8 mouse cellular contexts compared by ENCODE assay signal in genomic region chr9:121719347-121720331, GRCm38 (mm10). TPM values are rescaled to one million over a fixed set of nuclear protein-coding genes. Genes with fewer than 3 reads are reported as not detected.
DNase-seq lines count a peak whose midpoint lies in the region; ATAC-seq and TF ChIP-seq lines count a peak whose summit lies in the region.

No protein-coding gene starts in this region.

- 0 out of 2 replicates have a peak, but pooled peaks cover 7% of the 10 kb centered on the region for H3K36me3 ChIP-seq in hindbrain, embryonic 13.5 days
- no peaks in the 10 kb centered on the region for H3K36me3 ChIP-seq in liver, embryonic 14.5 days (replicated peaks; ENCODE audit: control insufficient read depth, insufficient read depth, low read depth)
- H3K36me3 ChIP-seq in neural tube, embryonic 11.5 days (ENCODE audit: control insufficient read depth, insufficient read depth, low read length): no peaks in the 10 kb centered on the region

- intact Hi-C loops in left cerebral cortex, postnatal 4 days (cut with DNase I): no loop called here

- no peak for TF ChIP-seq EP300 in liver, embryonic 14.5 days (IDR thresholded peaks at IDR 0.05; ENCODE audit: low read depth)

- H3K27me3 ChIP-seq in hindbrain, embryonic 13.5 days: no peaks in the 10 kb centered on the region
- no peaks in the 10 kb centered on the region for H3K27me3 ChIP-seq in liver, embryonic 14.5 days (ENCODE audit: control insufficient read depth, insufficient read depth, low read length)
- no peaks in the 10 kb centered on the region for H3K27me3 ChIP-seq in neural tube, embryonic 11.5 days (ENCODE audit: control insufficient read depth, insufficient read depth, low read length)

- peak; percentile 68 for DNase-seq in left cerebral cortex, postnatal 4 days
- no peak for DNase-seq in left cerebral cortex, adult 8-10 months (ENCODE audit: low spot score in 2 of 2)
- DNase-seq in adrenal gland, postnatal 25 days: peak; percentile 10
- DNase-seq in liver, embryonic 14.5 days (ENCODE audit: low read depth in 3 of 3, low spot score in 3 of 3): peak in 1 of 3 experiments; percentile 44
- peak; percentile 54 for DNase-seq in neural tube, embryonic 11.5 days (ENCODE audit: low spot score)
- DNase-seq in urinary bladder, adult 2 months (ENCODE audit: low spot score): no peak

- peak; percentile 12; the same call in 1 of the 2 replicates for TF ChIP-seq CTCF in liver, embryonic 14.5 days (IDR thresholded peaks at IDR 0.05; ENCODE audit: low read depth)

- H3K27ac ChIP-seq in hindbrain, embryonic 13.5 days: peak overlapping the region; percentile 97
- peak overlapping the region; percentile 84 for H3K27ac ChIP-seq in liver, embryonic 14.5 days
- peak overlapping the region; percentile 96 for H3K27ac ChIP-seq in neural tube, embryonic 11.5 days (ENCODE audit: low read depth, low read length)

- H3K4me3 ChIP-seq in hindbrain, embryonic 13.5 days: peak overlapping the region; percentile 91
- H3K4me3 ChIP-seq in liver, embryonic 14.5 days (ENCODE audit: insufficient read depth in 1 of 2, low read depth in 2 of 2, low read length in 2 of 2): peak overlapping the region; percentile 90 to 91
- H3K4me3 ChIP-seq in neural tube, embryonic 11.5 days (ENCODE audit: low read depth, low read length): peak overlapping the region; percentile 97

- under 1% methylated on average over 63 of the region's 87 CpGs for WGBS in hindbrain, embryonic 13.5 days
- WGBS in liver, embryonic 14.5 days (ENCODE audit: insufficient replicate concordance): under 1% methylated on average over 67 of the region's 87 CpGs
- under 1% methylated on average over 71 of the region's 87 CpGs for WGBS in neural tube, embryonic 11.5 days

- no peaks in the 10 kb centered on the region for H3K9me3 ChIP-seq in hindbrain, embryonic 13.5 days
- H3K9me3 ChIP-seq in liver, embryonic 14.5 days (ENCODE audit: control insufficient read depth, low read length): no peaks in the 10 kb centered on the region
- H3K9me3 ChIP-seq in neural tube, embryonic 11.5 days (ENCODE audit: control insufficient read depth, low read length): no peaks in the 10 kb centered on the region

- peak overlapping the region; percentile 96 for H3K9ac ChIP-seq in hindbrain, embryonic 13.5 days
- H3K9ac ChIP-seq in liver, embryonic 14.5 days (replicated peaks): peak overlapping the region; percentile 88
- H3K9ac ChIP-seq in neural tube, embryonic 11.5 days (ENCODE audit: low read length): peak overlapping the region; percentile 96

- H3K4me1 ChIP-seq in hindbrain, embryonic 13.5 days (replicated peaks): peaks cover 25% of the 10 kb centered on the region
- H3K4me1 ChIP-seq in liver, embryonic 14.5 days (replicated peaks; ENCODE audit: control insufficient read depth in 2 of 2, insufficient read depth in 2 of 2, low read length in 1 of 2): peaks cover 4 to 16% of the 10 kb centered on the region in 2 experiments
- peaks cover 4% of the 10 kb centered on the region; the same call in 1 of the 2 replicates for H3K4me1 ChIP-seq in neural tube, embryonic 11.5 days (ENCODE audit: control insufficient read depth, insufficient read depth, low read length)

- peak overlapping the region; percentile 95 for H3K4me2 ChIP-seq in hindbrain, embryonic 13.5 days
- peak overlapping the region; percentile 99 for H3K4me2 ChIP-seq in liver, embryonic 14.5 days (ENCODE audit: low read depth)
- H3K4me2 ChIP-seq in neural tube, embryonic 11.5 days (ENCODE audit: low read depth): peak overlapping the region; percentile 61

- ATAC-seq in erythroblast, adult 5-6 weeks (replicated peaks; ENCODE audit: low FRiP score, poor library complexity, severe bottlenecking): peak; percentile 52
- peak; percentile 69 for ATAC-seq in hindbrain, embryonic 13.5 days (ENCODE audit: low FRiP score)
- ATAC-seq in liver, embryonic 14.5 days (ENCODE audit: insufficient read depth): peak; percentile 53
- peak; percentile 60 for ATAC-seq in neural tube, embryonic 11.5 days (ENCODE audit: insufficient read depth, low FRiP score, low TSS enrichment)

RNA-seq across cellular contexts. Expression of gene Nktr, which starts 0.7 kb away (rescaled TPM):
- 100 to 1,000 TPM; 145 to 152 TPM for total RNA-seq in left cerebral cortex, postnatal 4 days (2021)
- total RNA-seq in left cerebral cortex, adult 8-10 months (2022): 100 to 1,000 TPM in 1 of 4 experiments, 10 to 100 TPM in 3; 89.5 to 103 (median 92.6) TPM
- 90.6 and 90.8 TPM in 2 replicates for total RNA-seq in adrenal gland, postnatal 25 days (2021)
- 42.6 and 59.0 TPM in 2 replicates for total RNA-seq in erythroblast, adult 5-6 weeks (2015; ENCODE audit: low replicate concordance)
- total RNA-seq in erythroblast, adult 5-6 weeks (2017; ENCODE audit: low replicate concordance): 81.6 and 92.8 TPM in 2 replicates
- polyA plus RNA-seq in hindbrain, embryonic 13.5 days (2015; fragmentation: Nextera tagmentation; extraction: Ambion mirVana): 64.6 and 67.4 TPM in 2 replicates
- 29.5 and 41.5 TPM in 2 replicates for polyA plus RNA-seq in liver, embryonic 14.5 days (2012; rRNA removed)
- polyA plus RNA-seq in liver, embryonic 14.5 days (2014; fragmentation: Nextera tagmentation; extraction: Ambion mirVana): 18.5 and 24.0 TPM in 2 replicates
- polyA plus RNA-seq in neural tube, embryonic 11.5 days (2014; fragmentation: Nextera tagmentation; extraction: Ambion mirVana): 56.9 and 61.7 TPM in 2 replicates
- 89.1 and 120 TPM in 2 replicates for polyA plus RNA-seq in urinary bladder, adult 2 months (2012; rRNA removed)

RNA-seq across cellular contexts. Expression of gene Ss18l2, which starts 9.5 kb away (rescaled TPM):
- 10 to 100 TPM; 60.1 to 60.6 TPM for total RNA-seq in left cerebral cortex, postnatal 4 days (2021)
- 10 to 100 TPM; 77.1 to 81.7 (median 78.5) TPM for total RNA-seq in left cerebral cortex, adult 8-10 months (2022)
- total RNA-seq in adrenal gland, postnatal 25 days (2021): 41.6 and 44.9 TPM in 2 replicates
- total RNA-seq in erythroblast, adult 5-6 weeks (2015; ENCODE audit: low replicate concordance): 5.4 and 28.4 TPM in 2 replicates
- total RNA-seq in erythroblast, adult 5-6 weeks (2017; ENCODE audit: low replicate concordance): 5.5 and 10.0 TPM in 2 replicates
- 162 and 166 TPM in 2 replicates for polyA plus RNA-seq in hindbrain, embryonic 13.5 days (2015; fragmentation: Nextera tagmentation; extraction: Ambion mirVana)
- 23.4 and 24.8 TPM in 2 replicates for polyA plus RNA-seq in liver, embryonic 14.5 days (2012; rRNA removed)
- 76.8 and 83.3 TPM in 2 replicates for polyA plus RNA-seq in liver, embryonic 14.5 days (2014; fragmentation: Nextera tagmentation; extraction: Ambion mirVana)
- polyA plus RNA-seq in neural tube, embryonic 11.5 days (2014; fragmentation: Nextera tagmentation; extraction: Ambion mirVana): 134 and 135 TPM in 2 replicates
- 44.2 and 46.8 TPM in 2 replicates for polyA plus RNA-seq in urinary bladder, adult 2 months (2012; rRNA removed)

RNA-seq across cellular contexts. Expression of gene Sec22c, which starts 14.3 kb away (rescaled TPM):
- 10 to 100 TPM; 38.7 to 40.7 TPM for total RNA-seq in left cerebral cortex, postnatal 4 days (2021)
- total RNA-seq in left cerebral cortex, adult 8-10 months (2022): 10 to 100 TPM; 24.9 to 28.6 (median 26.6) TPM
- total RNA-seq in adrenal gland, postnatal 25 days (2021): 4.9 and 5.3 TPM in 2 replicates
- total RNA-seq in erythroblast, adult 5-6 weeks (2015; ENCODE audit: low replicate concordance): 4.2 and 6.5 TPM in 2 replicates
- total RNA-seq in erythroblast, adult 5-6 weeks (2017; ENCODE audit: low replicate concordance): 3.2 and 6.6 TPM in 2 replicates
- polyA plus RNA-seq in hindbrain, embryonic 13.5 days (2015; fragmentation: Nextera tagmentation; extraction: Ambion mirVana): 28.9 and 33.5 TPM in 2 replicates
- polyA plus RNA-seq in liver, embryonic 14.5 days (2012; rRNA removed): 1.6 and 1.8 TPM in 2 replicates
- 2.2 and 2.9 TPM in 2 replicates for polyA plus RNA-seq in liver, embryonic 14.5 days (2014; fragmentation: Nextera tagmentation; extraction: Ambion mirVana)
- 14.2 and 17.4 TPM in 2 replicates for polyA plus RNA-seq in neural tube, embryonic 11.5 days (2014; fragmentation: Nextera tagmentation; extraction: Ambion mirVana)
- 4.3 and 5.0 TPM in 2 replicates for polyA plus RNA-seq in urinary bladder, adult 2 months (2012; rRNA removed)

RNA-seq across cellular contexts. Expression of gene Zfp651, which starts 39.5 kb away (rescaled TPM):
- 10 to 100 TPM; 87.2 to 91.9 TPM for total RNA-seq in left cerebral cortex, postnatal 4 days (2021)
- 100 to 1,000 TPM in 3 of 4 experiments, 10 to 100 TPM in 1; 96.9 to 107 (median 105) TPM for total RNA-seq in left cerebral cortex, adult 8-10 months (2022)
- total RNA-seq in adrenal gland, postnatal 25 days (2021): 33.3 and 55.7 TPM in 2 replicates
- 2.1 TPM in 1 of 2 replicates, not detected in the other for total RNA-seq in erythroblast, adult 5-6 weeks (2015; ENCODE audit: low replicate concordance)
- total RNA-seq in erythroblast, adult 5-6 weeks (2017; ENCODE audit: low replicate concordance): 0.42 and 0.43 TPM in 2 replicates
- polyA plus RNA-seq in hindbrain, embryonic 13.5 days (2015; fragmentation: Nextera tagmentation; extraction: Ambion mirVana): 11.5 and 13.3 TPM in 2 replicates
- 1.8 and 2.3 TPM in 2 replicates for polyA plus RNA-seq in liver, embryonic 14.5 days (2012; rRNA removed)
- polyA plus RNA-seq in liver, embryonic 14.5 days (2014; fragmentation: Nextera tagmentation; extraction: Ambion mirVana): 0.52 and 0.75 TPM in 2 replicates
- polyA plus RNA-seq in neural tube, embryonic 11.5 days (2014; fragmentation: Nextera tagmentation; extraction: Ambion mirVana): 6.7 and 7.0 TPM in 2 replicates
- 55.2 and 76.1 TPM in 2 replicates for polyA plus RNA-seq in urinary bladder, adult 2 months (2012; rRNA removed)

RNA-seq across cellular contexts. Expression of gene Klhl40, which starts 57.8 kb away (rescaled TPM):
- total RNA-seq in left cerebral cortex, postnatal 4 days (2021): 1 to 10 TPM; 1.3 TPM
- total RNA-seq in left cerebral cortex, adult 8-10 months (2022): 10 to 100 TPM in 1 of 4 experiments, 1 to 10 TPM in 3; 7.6 to 10.9 (median 8.8) TPM
- 0.18 TPM in 1 of 2 replicates, not detected in the other for total RNA-seq in adrenal gland, postnatal 25 days (2021)
- not detected in 2 replicates for total RNA-seq in erythroblast, adult 5-6 weeks (2015; ENCODE audit: low replicate concordance)
- total RNA-seq in erythroblast, adult 5-6 weeks (2017; ENCODE audit: low replicate concordance): not detected in 2 replicates
- polyA plus RNA-seq in hindbrain, embryonic 13.5 days (2015; fragmentation: Nextera tagmentation; extraction: Ambion mirVana): 1.2 and 1.3 TPM in 2 replicates
- 0.04 TPM in 1 of 2 replicates, not detected in the other for polyA plus RNA-seq in liver, embryonic 14.5 days (2012; rRNA removed)
- 0.05 TPM in 1 of 2 replicates, not detected in the other for polyA plus RNA-seq in liver, embryonic 14.5 days (2014; fragmentation: Nextera tagmentation; extraction: Ambion mirVana)
- 3.6 and 4.6 TPM in 2 replicates for polyA plus RNA-seq in neural tube, embryonic 11.5 days (2014; fragmentation: Nextera tagmentation; extraction: Ambion mirVana)
- polyA plus RNA-seq in urinary bladder, adult 2 months (2012; rRNA removed): 0.07 and 0.10 TPM in 2 replicates

Comparison
In these comparisons a context has a peak if more than half of its experiments do, and no peak if none do; other contexts are left out.
1. DNase-seq: peak in left cerebral cortex, postnatal 4 days (single experiment), adrenal gland, postnatal 25 days (single experiment) and neural tube, embryonic 11.5 days (single experiment); none in left cerebral cortex, adult 8-10 months (0 of 2) and urinary bladder, adult 2 months (single experiment).
2. Peak in every context shown above with its lines, with median percentiles within 50 percentile points of each other: ATAC-seq, H3K27ac ChIP-seq, H3K4me2 ChIP-seq, H3K4me3 ChIP-seq and H3K9ac ChIP-seq.